Mouse (Mus musculus): ENCODE measurements around the gene 3100002H09Rik.

3100002H09Rik gene

DNA sequence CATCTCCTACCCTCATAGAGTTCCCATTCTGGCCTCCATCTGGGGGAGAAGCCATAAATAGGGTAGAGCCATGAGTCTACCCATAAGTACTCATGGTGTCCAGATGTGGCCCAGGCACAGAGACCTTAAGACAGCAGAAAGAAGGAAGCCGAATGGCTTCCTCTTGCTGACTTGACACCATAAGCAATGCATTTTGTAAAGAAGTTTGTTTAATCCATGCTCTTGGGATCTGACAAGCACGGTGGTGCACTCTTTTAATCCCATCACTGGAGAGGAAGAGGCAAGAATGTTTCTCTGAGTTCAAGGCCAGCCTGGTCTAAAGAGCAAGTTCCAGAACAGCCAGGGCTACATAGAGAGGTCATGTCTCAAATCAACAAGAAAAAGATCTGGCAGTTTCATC is at the start of gene 3100002H09Rik:
Gene 3100002H09Rik, minus strand, starts transcription at position 101 of the 400 bp plus-strand sequence.
- no peak for DNase-seq (ENCODE audit: low read depth, low spot score)

DNA sequence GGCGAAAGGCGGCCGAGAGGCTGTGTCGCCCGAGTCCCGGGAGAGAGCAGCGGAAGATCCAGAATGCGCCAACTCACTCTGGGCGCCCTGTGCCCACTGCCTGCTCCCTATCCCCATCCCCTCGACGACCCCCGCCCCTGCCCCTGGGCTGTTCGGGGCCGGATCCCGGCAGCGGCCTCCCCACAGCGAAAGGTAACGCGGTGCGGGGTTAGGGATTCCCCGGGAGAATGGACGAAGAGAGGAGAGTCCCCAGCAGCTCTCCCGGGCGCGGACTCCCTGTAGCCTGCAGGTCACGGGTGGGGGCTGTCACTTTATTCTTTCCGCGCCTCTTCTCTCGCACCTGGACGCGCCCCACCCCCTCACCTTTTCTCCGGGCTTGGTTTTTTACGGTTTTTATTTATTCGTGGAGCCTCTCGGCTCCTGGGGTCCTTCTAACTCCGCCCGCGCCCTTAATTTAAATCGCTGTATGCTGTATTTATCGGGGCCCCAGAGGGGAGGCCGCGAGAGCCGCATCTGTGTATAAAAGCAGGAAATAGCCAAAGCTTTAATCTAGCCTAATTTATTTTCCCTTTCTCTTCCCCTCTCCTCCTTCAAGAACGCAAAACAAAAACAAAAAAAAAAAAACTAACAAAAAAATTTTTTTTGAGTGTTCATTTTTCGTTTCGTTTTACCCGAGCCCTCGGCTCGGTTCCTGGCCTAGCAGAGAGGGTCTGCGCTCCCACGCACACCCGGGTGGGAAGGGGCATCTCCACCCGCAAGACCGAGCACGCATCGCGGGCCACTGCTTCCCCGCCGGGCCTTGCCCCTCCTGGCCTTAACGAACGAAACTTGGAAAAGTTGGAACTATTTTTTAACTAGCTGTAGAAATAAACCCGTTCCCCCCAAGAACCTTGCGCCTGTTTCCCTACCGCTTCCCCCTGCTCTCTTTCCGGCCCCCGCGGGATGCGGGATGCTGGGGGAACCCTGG is 48.9 kb upstream of the 3100002H09Rik start:
- DNase-seq (ENCODE audit: low read depth, low spot score) = no peak

- no peak for DNase-seq (ENCODE audit: low read depth, low spot score)
These were observed 47.8 kb upstream of the 3100002H09Rik start for GRCm38 (mm10) chr4:124658412-124658851.

- DNase-seq (ENCODE audit: low read depth, low spot score) = no peak
These were observed 47.2 kb upstream of the 3100002H09Rik start for GRCm38 (mm10) chr4:124657781-124658180.

- peak; percentile 69 for DNase-seq (ENCODE audit: low read depth, low spot score)
These were observed 46.4 kb upstream of the 3100002H09Rik start for GRCm38 (mm10) chr4:124656854-124657650.

DNA sequence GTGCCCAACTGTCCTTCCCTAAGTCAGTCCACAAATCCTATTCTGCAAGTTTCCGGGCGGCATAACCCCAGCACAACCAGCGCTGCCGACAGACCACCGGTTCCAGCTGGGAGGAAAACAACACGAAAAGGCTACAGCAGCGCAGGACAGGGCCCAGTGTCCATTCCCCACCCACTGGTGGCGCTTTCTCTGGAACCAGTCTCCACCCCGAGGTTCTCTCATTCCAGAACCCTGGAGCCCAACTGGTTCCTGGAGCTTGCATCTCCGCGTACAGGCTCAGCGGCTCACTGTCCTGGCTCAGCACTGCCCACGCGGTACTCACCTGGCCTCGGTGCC is 45.9 kb upstream of the 3100002H09Rik start, which contains the start of gene Pou3f1:
Gene Pou3f1, plus strand, starts transcription at position 290 of the 336 bp plus-strand sequence.
- DNase-seq (ENCODE audit: low read depth, low spot score) = no peak

GRCm38 (mm10) chr4:124652886-124653285 is 42.3 kb upstream of the 3100002H09Rik start:
- no peak for DNase-seq (ENCODE audit: low read depth, low spot score)

DNA sequence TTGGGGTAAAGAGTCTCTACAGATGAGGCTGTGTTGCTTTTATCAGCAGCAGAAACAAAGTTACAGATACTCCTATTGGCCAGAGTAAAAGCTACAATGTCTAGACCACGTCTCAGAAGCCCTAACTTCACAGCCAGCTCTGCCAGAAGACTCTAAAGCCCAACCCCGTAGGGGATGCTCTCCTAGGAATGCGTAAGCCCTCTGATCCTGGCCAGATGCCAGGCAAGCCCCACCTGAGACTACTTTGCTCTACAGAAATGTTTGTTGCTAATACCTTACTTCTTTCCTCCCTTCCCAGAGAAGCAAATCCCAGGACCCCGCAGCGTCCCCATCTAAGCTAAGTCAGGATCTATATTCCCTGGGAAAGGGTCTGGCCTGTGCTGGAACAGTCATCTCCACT is 37.3 kb upstream of the 3100002H09Rik start:
- DNase-seq (ENCODE audit: low read depth, low spot score) = no peak

- DNase-seq (ENCODE audit: low read depth, low spot score) = no peak
These were observed 36.0 kb upstream of the 3100002H09Rik start for GRCm38 (mm10) chr4:124646591-124646990.

GRCm38 (mm10) chr4:124644974-124645433 is 34.4 kb upstream of the 3100002H09Rik start:
- DNase-seq (ENCODE audit: low read depth, low spot score) = no peak

GRCm38 (mm10) chr4:124643859-124644258 is 33.3 kb upstream of the 3100002H09Rik start:
- no peak for DNase-seq (ENCODE audit: low read depth, low spot score)

GRCm38 (mm10) chr4:124639715-124640114 is 29.1 kb upstream of the 3100002H09Rik start:
- no peak for DNase-seq (ENCODE audit: low read depth, low spot score)

- no peak for DNase-seq (ENCODE audit: low read depth, low spot score)
These were observed 22.7 kb upstream of the 3100002H09Rik start for GRCm38 (mm10) chr4:124633281-124633680.

- no peak for DNase-seq (ENCODE audit: low read depth, low spot score)
These were observed 22.3 kb upstream of the 3100002H09Rik start for GRCm38 (mm10) chr4:124632856-124633255.

GRCm38 (mm10) chr4:124631456-124631855 is 20.9 kb upstream of the 3100002H09Rik start:
- DNase-seq (ENCODE audit: low read depth, low spot score) = no peak

- no peak for DNase-seq (ENCODE audit: low read depth, low spot score)
These were observed 16.2 kb upstream of the 3100002H09Rik start for GRCm38 (mm10) chr4:124626836-124627235.

DNA sequence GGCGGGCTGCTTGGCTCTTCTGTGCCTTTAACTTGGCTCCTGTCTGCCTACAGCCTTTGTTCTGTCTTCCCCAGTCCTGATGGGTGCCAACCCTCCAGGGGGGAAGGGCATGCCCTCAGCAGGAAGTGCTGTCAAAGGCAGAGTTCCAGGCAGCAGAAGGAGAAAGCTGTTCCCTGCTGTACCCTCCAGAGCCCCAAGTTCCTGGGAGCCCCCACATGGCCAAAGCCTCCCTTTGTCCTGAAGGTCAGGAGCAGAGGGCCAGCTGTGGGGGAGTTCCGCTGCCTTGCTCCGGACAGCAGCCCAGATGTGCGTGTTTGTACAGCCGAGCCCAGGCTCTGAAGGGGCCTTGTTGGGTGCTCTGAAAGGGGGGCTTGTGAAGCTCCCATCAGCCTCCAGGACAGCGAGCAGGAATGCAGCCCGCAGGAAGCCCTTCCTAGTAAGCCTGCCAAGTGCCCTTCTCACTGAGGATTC is 13.5 kb upstream of the 3100002H09Rik start:
- no peak for DNase-seq (ENCODE audit: low read depth, low spot score)

DNA sequence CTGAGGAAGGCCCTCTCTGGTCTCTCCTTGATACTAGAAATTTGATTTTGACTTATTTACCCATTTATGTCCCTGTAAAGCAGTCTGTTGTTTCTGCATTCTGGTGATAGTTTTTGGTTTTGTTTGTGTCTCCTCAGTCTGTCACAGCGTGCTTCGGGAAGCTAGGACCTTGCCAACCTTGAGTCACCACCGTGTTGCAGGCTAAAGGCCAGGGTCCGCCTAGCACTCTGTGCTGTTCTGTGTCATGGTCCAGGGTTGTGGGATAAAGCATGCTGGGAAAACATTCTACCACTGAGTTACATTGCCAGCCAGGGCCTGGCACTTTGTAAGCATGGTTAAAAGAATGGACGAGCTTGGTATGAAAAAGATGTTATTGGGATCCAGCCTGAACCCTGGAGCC is 12.0 kb upstream of the 3100002H09Rik start:
- no peak for DNase-seq (ENCODE audit: low read depth, low spot score)

DNA sequence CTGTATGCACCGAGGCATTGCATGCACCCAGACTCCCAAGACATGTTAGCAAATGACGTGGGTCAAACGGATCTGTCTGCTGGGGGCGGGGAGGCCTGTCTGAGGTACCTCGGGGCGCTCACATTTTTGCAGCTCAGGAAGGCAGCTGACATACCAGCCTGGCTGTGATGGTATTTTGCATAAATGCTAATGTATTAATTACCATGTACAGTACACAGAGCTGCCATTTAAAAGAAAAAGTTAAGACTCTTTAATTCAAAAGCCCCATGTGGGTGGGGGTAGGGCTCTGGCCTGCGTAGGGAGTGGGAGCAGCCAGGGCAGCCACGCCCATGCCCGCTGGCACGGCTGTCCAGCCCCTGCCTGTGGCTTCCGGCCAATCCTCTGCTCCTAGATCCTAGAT is 10.8 kb upstream of the 3100002H09Rik start:
- DNase-seq (ENCODE audit: low read depth, low spot score) = no peak

DNA sequence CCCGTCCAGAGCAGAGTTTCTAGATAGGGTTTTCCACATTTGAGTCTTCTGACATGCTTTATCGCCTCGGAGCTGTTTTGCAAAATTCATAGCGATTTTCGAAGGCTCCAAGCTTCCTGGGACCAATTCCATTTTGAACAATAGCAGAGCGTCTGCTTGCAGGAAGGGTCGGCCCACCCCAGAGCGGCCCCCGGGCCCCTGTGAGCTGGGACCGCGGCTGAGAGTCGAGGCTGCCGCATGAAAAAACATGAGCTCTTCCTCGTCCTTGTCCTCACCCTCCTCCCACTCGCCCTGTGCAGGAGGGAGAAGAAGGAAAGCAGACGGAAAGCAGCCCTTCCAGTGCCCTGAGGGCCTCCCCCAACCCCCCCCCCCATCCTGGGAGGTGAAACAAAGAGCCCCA is 8.0 kb upstream of the 3100002H09Rik start:
- DNase-seq (ENCODE audit: low read depth, low spot score) = no peak

GRCm38 (mm10) chr4:124616636-124617035 is 6.0 kb upstream of the 3100002H09Rik start:
- no peak for DNase-seq (ENCODE audit: low read depth, low spot score)

- DNase-seq (ENCODE audit: low read depth, low spot score) = no peak
These were observed 5.4 kb upstream of the 3100002H09Rik start for GRCm38 (mm10) chr4:124615986-124616385.

Measured in retina, postnatal 7 days (tissue).